Mouse (Mus musculus) spleen, adult 2 months (tissue): Measurements from ENCODE around the gene Tmx2.

Source experiments
- CTCF ChIP-seq: fragments of 200-500 bp; IDR thresholded peaks from 2 replicates; pipeline ENCODE4 v1.5.1; 2011; ENCODE audit warnings: mild to moderate bottlenecking, inconsistent platforms; ENCODE audit not compliant: insufficient read depth, insufficient read length, insufficient replicate concordance; ENCODE audit errors: extremely low read depth
- POLR2A ChIP-seq: fragments of 200-500 bp; IDR thresholded peaks from 2 replicates; pipeline ENCODE4 v1.6.1; 2011; ENCODE audit warnings: low read depth, low read length, inconsistent platforms

DNA sequence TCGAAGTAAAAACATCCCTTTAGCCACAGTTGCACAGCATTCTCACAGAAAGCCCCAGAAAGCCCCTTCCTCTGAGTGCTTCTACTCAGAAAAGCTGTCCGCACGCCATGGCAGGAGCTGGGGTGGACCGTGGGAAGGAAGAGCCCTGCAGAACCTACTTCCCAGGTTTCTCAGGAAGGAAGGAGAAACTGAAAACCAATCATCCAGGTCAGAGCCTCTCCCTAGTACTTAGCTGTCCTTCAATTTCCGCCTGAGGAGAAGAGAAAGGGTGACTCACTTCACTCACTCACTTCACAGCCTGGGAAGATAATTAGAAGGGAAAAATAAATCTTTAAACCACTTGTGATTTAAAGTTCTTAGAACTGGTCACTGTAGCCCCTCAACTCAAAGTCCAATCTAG, 25.4 kb upstream of the Tmx2 start:
- TF ChIP-seq CTCF (no peak), POLR2A (no peak)
